Mouse (Mus musculus): Measurements from ENCODE around the gene Chst11.

Chst11 gene

DNA sequence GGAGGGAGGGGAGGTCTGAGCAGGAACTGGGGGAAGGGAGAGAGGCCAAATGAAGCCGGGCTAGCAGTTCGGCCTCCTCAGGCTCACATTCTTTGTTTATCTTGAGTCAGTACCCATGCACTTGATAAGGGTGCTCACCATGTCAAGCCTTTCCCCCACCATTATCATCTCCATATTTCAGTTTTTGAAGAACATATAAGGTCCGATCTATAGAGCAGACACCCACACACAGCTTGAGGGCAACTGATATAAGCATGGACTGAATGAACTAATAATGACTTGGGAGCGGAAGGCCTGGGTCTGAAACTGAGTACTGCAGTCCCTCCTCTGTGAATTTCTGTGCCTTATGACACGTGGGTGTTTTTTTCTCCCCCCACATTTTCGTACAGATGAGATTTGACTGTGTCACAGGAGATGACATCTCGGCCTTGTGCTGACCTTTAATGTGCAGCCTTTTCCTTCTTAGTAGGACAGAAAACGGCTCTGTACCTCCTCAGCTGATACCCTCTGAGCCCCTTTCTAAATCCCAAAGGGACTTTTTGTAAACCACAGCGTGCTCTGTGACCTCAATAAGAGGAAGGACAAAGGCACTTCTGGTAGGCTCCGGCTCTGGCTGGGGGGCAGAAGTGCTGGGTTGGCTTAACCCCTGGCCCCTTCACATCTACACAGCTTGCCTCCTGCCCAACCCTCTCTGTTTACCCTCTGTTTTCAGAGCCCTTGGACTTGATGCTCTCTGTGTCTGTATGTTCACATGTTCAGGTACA lies 6.6 kb downstream of the Chst11 start:
- no peak for DNase-seq

GRCm38 (mm10) chr10:82994284-82994683 lies 9.0 kb downstream of the Chst11 start:
- DNase-seq: no peak

- DNase-seq: no peak
These were observed 12.2 kb downstream of the Chst11 start for GRCm38 (mm10) chr10:82997460-82997859.

GRCm38 (mm10) chr10:83000169-83000568 lies 14.9 kb downstream of the Chst11 start:
- DNase-seq: no peak

DNA sequence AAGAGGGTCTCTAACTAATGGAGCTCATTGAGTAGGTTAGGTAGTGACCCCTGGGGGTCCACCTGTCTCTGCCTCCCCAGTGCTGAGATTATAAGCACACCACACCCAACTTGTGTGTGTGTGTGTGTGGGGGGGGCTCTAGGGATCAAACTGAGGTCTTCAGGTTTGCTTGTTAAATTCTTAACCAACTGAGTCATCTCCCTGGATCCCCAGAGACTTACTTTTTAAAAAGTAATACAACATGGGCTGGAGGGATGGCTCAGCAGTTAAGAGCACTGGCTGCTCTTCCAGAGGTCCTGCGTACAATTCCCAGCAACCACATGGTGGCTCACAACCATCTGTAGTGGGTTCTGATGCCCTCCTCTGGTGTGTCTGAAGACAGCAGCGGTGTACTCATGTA lies 15.4 kb downstream of the Chst11 start:
- DNase-seq: no peak

- DNase-seq: no peak
These were observed 18.6 kb downstream of the Chst11 start for GRCm38 (mm10) chr10:83003899-83004298.

- DNase-seq: peak in 1 of 2 experiments; percentile 9
These were observed 19.1 kb downstream of the Chst11 start for GRCm38 (mm10) chr10:83004389-83004788.

DNA sequence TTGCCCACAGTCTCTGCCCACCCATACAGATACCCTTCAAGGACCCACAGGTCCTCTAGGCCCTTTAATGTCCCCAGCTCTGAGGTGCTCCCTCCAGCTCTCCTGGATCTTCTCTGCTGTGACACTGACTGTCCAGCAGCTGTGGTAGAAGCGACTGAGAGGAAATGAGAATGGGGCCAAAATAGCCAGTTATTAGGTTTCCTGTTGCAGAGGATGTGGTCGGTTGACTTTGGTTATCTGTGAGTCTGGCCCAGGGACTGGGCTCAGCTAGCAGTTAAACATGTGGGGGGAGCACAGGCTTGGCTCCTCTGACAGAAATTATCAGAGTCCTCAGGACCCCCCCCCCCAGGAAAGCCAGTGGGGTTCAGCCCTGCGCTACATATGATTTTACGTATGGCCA lies 19.7 kb downstream of the Chst11 start:
- no peak for DNase-seq

GRCm38 (mm10) chr10:83006258-83006657 lies 21.0 kb downstream of the Chst11 start:
- no peak for DNase-seq

- DNase-seq: no peak
These were observed 28.7 kb downstream of the Chst11 start for GRCm38 (mm10) chr10:83013984-83014383.

DNA sequence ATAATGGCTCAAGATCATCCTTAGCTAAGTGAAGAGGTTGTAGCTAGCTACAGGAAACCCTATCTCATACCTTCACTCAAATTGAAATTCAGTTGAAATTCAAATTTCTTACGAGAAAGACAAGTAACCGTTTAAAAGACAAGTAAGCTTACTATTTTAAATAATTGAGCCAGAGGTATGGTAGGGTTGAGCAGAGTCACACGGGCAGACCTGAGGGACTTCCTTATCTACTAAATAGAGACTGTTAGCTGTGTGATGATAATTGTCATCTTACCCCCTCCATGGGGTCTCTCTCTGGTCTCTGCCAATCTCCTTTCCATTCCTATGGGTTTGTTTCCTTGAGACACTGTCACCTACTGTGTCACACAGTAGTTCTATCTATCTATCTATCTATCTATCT lies 30.6 kb downstream of the Chst11 start:
- no peak for DNase-seq

DNA sequence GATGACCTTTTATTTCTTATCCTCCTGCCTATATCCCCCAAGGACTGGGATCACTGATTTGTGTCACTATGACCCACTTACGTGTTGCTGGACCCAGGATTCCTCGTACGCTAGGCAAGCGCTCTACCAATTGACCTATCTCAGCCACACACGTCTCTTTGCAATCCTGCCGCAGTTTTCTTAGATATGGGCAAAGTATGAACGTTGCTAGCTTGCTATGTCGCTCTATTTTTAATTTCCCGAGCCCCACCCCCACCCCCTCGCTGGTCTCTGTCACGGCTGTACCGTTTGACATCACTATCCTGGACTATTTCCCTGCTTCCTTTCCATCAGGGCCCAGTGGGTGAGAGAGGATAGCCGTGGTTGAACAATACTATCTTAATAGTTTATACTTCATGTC lies 31.5 kb downstream of the Chst11 start:
- DNase-seq: no peak

DNA sequence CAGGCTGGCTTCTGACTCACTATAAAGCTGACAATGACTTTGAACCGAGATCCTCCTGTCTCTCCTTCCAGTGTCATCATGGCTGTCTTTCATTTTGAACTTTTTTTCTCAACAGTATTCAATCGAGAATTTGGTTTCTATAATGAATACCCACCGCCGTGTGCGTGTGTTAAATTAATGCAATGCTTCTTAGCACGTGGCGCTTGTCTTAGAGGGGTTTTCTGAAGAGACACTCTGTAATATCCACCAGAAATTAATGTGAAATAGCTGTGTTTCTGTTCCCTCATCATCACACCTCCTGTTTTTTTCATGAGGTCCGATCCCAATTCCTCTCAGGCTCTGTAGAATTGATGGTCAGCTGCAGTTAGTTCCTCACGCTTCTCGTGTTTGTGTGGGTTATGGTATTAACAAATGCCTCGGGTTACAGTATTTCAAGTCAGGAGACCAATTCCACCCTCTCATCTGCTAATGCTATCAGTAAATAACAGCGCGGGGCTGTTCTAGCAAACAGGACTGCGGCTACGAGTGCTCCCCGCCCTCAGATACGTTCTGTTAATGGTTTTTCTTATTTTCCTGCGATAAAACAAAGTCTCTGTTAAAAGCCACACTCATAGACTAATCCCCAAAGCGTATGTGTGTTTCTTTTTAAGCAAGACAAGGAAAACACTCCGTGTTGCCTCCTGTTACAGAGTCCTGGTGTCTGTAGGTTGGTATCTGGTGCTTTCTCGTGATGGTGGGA lies 32.6 kb downstream of the Chst11 start:
- DNase-seq: no peak

- DNase-seq: no peak
These were observed 33.2 kb downstream of the Chst11 start for GRCm38 (mm10) chr10:83018521-83018920.

DNA sequence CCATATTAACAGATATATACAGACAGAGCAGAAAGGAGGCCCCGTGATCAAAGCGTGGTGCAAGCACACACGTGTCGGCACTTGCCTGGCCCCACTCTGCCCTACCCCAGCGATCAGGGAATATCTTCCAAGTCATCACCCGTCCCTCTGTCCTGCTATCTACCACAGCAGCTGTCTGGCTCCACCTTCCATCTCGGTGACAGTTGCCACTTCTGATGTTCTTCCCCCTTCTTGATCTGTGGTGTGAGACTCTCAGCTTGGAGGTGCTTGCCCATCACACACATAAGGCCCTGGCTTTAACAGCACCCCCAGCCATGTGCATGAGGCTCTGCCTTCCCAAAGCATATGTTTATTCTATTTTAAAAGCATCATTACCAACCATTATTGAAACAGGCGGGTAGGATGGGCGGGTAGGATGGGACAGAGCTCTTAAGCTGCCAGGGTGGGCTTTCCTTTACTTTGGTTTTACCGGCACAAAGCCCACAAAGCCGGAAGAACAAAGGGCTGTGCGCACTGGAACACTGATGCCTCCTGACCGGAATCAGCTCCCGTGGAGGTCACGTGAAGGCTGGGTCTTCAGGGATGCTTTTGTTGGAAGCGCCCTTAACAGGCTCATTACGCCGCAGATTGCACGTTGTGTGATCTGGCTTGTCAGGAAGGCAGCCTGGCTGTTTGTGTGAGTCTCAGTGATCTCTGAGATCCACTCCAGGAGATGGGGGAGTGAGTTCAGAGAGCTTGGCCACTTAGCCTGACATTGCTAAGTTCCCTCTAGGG lies 34.4 kb downstream of the Chst11 start:
- DNase-seq: peak in 1 of 2 experiments; percentile 14

GRCm38 (mm10) chr10:83022616-83023015 lies 37.3 kb downstream of the Chst11 start:
- no peak for DNase-seq

DNA sequence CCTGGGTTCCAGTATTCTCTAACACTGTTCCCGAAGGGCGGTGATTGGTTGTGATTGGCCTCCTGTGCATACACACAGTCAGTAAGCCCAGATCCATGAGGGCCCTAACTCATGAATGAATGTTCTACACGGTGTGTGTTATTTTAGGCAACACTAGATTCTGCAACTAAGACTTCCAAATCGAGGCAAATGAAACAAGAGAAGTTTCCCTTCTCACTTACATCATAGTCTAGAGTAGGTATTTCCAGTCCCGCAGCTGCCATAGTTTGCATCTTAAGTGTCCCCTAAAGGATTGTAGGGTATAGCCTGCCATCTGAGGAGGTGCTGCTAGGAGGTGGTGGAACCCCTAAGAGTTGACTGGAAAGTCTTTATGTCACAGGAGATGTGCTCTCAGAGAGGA lies 40.9 kb downstream of the Chst11 start:
- DNase-seq: no peak

DNA sequence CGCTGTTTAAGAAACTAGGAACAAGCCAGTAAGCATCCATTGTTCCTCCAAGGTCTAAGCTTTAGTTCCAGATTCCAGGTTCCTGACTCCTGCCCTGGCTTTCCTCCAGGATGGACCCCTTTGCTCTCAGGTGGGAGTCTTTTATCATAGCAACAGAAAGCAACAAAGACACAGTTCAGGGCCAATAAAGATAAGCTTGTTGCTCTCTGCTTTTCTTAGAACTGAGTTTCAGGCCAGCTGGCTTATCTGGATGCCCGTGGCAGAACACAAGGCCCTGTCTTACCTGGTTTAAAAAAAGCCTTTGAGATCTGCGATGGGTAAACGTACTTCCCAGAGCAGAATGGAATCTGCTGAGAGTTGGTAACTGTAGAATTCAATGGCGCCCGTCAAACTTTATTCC lies 42.4 kb downstream of the Chst11 start:
- no peak for DNase-seq

- no peak for DNase-seq
These were observed 44.9 kb downstream of the Chst11 start for GRCm38 (mm10) chr10:83030103-83030661.

GRCm38 (mm10) chr10:83030928-83031327 lies 45.6 kb downstream of the Chst11 start:
- no peak for DNase-seq

- no peak for DNase-seq
These were observed 46.3 kb downstream of the Chst11 start for GRCm38 (mm10) chr10:83031561-83031960.

- DNase-seq: no peak
These were observed 47.3 kb downstream of the Chst11 start for GRCm38 (mm10) chr10:83032559-83032958.

GRCm38 (mm10) chr10:83036340-83037045 lies 51.2 kb downstream of the Chst11 start:
- no peak for DNase-seq
